Mouse (Mus musculus) liver, embryonic 12.5 days (tissue): ENCODE results near the gene Fam221b. TPM values are rescaled to one million over a fixed set of nuclear protein-coding genes. Genes with fewer than 3 reads are reported as not detected.
A peak's percentile ranks its signal among the peaks of the same experiment; 100 is the strongest.

Experiments
- ATAC-seq: fragments of 200-750 bp; cut with Nextera tagmentation; 2 replicates; pipeline ENCODE4 v1.8.0; 2017; ENCODE audit warnings: moderate number of reproducible peaks, mild to moderate bottlenecking, moderate library complexity
- H3K27ac ChIP-seq: fragments of 300-500 bp; sonication (generic); 2 replicates; pipeline ENCODE4 v1.5.1; 2016; ENCODE audit warnings: mild to moderate bottlenecking
- H3K27me3 ChIP-seq: fragments of 300-500 bp; sonication (generic); replicated peaks from 2 replicates; pipeline ENCODE4 v1.6.1; 2016; ENCODE audit warnings: mild to moderate bottlenecking, moderate library complexity
- H3K36me3 ChIP-seq: fragments of 300-500 bp; sonication (generic); 2 replicates; pipeline ENCODE4 v1.6.1; 2016; ENCODE audit warnings: mild to moderate bottlenecking, moderate library complexity
- H3K4me1 ChIP-seq: fragments of 300-500 bp; sonication (generic); 2 replicates; pipeline ENCODE4 v1.6.1; 2016
- H3K4me2 ChIP-seq: fragments of 300-500 bp; sonication (generic); 2 replicates; pipeline ENCODE4 v1.6.1; 2016; ENCODE audit warnings: mild to moderate bottlenecking, moderate library complexity
- H3K4me3 ChIP-seq: fragments of 300-500 bp; sonication (generic); 2 replicates; pipeline ENCODE4 v1.5.1; 2016; ENCODE audit warnings: mild to moderate bottlenecking, moderate library complexity
- H3K9ac ChIP-seq: fragments of 300-500 bp; sonication (generic); 2 replicates; pipeline ENCODE4 v1.6.1; 2016; ENCODE audit warnings: mild to moderate bottlenecking, moderate library complexity
- H3K9me3 ChIP-seq: fragments of 300-500 bp; sonication (generic); replicated peaks from 2 replicates; pipeline ENCODE4 v1.6.1; 2016; ENCODE audit warnings: mild to moderate bottlenecking, moderate library complexity
- WGBS: fragments of 180-500 bp; shearing (Covaris S2); methylation state at CpG from one replicate; pipeline ENCODE4 v1.1.7; 2016; ENCODE audit not compliant: insufficient replicate concordance; 5-methylcytosine and 5-hydroxymethylcytosine counted together
- polyA plus RNA-seq: library from polyadenylated mRNA; unstranded; fragments of >200 nt; fragmentation: Nextera tagmentation; extraction: Ambion mirVana; gene quantifications from 2 replicates; pipeline ENCODE4 v1.2.1, GENCODE M21; 2016

Gene Fam221b
- polyA plus RNA-seq, result 1.5 and 1.8 TPM in 2 replicates

- 2% methylated on average over 36 of the region's 41 CpGs for WGBS
Measured at GRCm38 (mm10) chr4:43668782-43669427, at the start of gene Fam221b, which contains the start of gene Tmem8b. TSS of gene Fam221b (minus strand) at chr4:43669145. TSS of gene Tmem8b (plus strand) at chr4:43668971.

GRCm38 (mm10) chr4:43713652-43714219 is 44.8 kb upstream of the Fam221b start:
- ATAC-seq, result no peak

More at GRCm38 (mm10) chr4:43668782-43669427, at the start of gene Fam221b, which contains the start of gene Tmem8b:
- Histone ChIP-seq H3K4me3 (peak within 1 kb of the TSS; percentile 77), H3K36me3 (no peaks in the 10 kb centered on the region), H3K27me3 (peaks cover 61% of the 10 kb centered on the region), H3K27ac (0 out of 2 replicates have a peak within 1 kb of the TSS, but pooled peaks have one; percentile 17), H3K4me2 (peak within 1 kb of the TSS; percentile 96), H3K4me1 (peaks cover 17% of the 10 kb centered on the region), H3K9me3 (no peaks in the 10 kb centered on the region), H3K9ac (peak within 1 kb of the TSS; percentile 87)
- ATAC-seq, result peak; percentile 95

GRCm38 (mm10) chr4:43711821-43712220 is 42.9 kb upstream of the Fam221b start:
- H3K27ac ChIP-seq, result no peak overlapping the region
- 1% methylated on average over 2 of the region's 2 CpGs for WGBS
- no peak overlapping the region for H3K9ac ChIP-seq
- no peaks in the 10 kb centered on the region for H3K4me1 ChIP-seq
- H3K4me3 ChIP-seq, result no peak overlapping the region
- H3K4me2 ChIP-seq, result no peak overlapping the region
- no peaks in the 10 kb centered on the region for H3K9me3 ChIP-seq
- no peaks in the 10 kb centered on the region for H3K36me3 ChIP-seq
- H3K27me3 ChIP-seq, result peaks cover 57% of the 10 kb centered on the region
- no peak for ATAC-seq

More at GRCm38 (mm10) chr4:43713652-43714219, 44.8 kb upstream of the Fam221b start:
- no peak overlapping the region for H3K27ac ChIP-seq
- no peaks in the 10 kb centered on the region for H3K9me3 ChIP-seq
- H3K4me1 ChIP-seq, result no peaks in the 10 kb centered on the region
- H3K27me3 ChIP-seq, result peaks cover 42% of the 10 kb centered on the region
- 37% methylated on average over 7 of the region's 7 CpGs for WGBS
- H3K4me2 ChIP-seq, result no peak overlapping the region
- H3K36me3 ChIP-seq, result no peaks in the 10 kb centered on the region
- H3K9ac ChIP-seq, result no peak overlapping the region
- H3K4me3 ChIP-seq, result no peak overlapping the region

GRCm38 (mm10) chr4:43709869-43710268 is 40.9 kb upstream of the Fam221b start, which contains the start of gene Olfr71:
TSS of gene Olfr71 (minus strand) at chr4:43710255.
- ATAC-seq, result no peak
- H3K9ac ChIP-seq, result no peak within 1 kb of the TSS
- H3K4me3 ChIP-seq, result no peak within 1 kb of the TSS
- peaks cover 62% of the 10 kb centered on the region for H3K27me3 ChIP-seq
- H3K36me3 ChIP-seq, result no peaks in the 10 kb centered on the region
- WGBS, result 62% methylated on average over 6 of the region's 6 CpGs
- H3K4me1 ChIP-seq, result no peaks in the 10 kb centered on the region
- no peak within 1 kb of the TSS for H3K27ac ChIP-seq
- no peak within 1 kb of the TSS for H3K4me2 ChIP-seq
- no peaks in the 10 kb centered on the region for H3K9me3 ChIP-seq

- Histone ChIP-seq H3K4me3 (no peak overlapping the region), H3K9ac (no peak overlapping the region), H3K27ac (no peak overlapping the region), H3K4me2 (no peak overlapping the region), H3K4me1 (no peaks in the 10 kb centered on the region), H3K36me3 (no peaks in the 10 kb centered on the region), H3K9me3 (no peaks in the 10 kb centered on the region), H3K27me3 (peaks cover 46% of the 10 kb centered on the region)
- no peak for ATAC-seq
- 76% methylated on average over 13 of the region's 13 CpGs for WGBS
Measured at GRCm38 (mm10) chr4:43705991-43706390, 37.0 kb upstream of the Fam221b start.

- 86% methylated on average over 8 of the region's 8 CpGs for WGBS
- H3K9ac ChIP-seq, result no peak overlapping the region
- no peak overlapping the region for H3K4me2 ChIP-seq
- H3K9me3 ChIP-seq, result no peaks in the 10 kb centered on the region
- ATAC-seq, result no peak
- no peak overlapping the region for H3K27ac ChIP-seq
- no peaks in the 10 kb centered on the region for H3K36me3 ChIP-seq
- H3K4me1 ChIP-seq, result no peaks in the 10 kb centered on the region
- peaks cover 30% of the 10 kb centered on the region for H3K27me3 ChIP-seq
- no peak overlapping the region for H3K4me3 ChIP-seq
Measured at GRCm38 (mm10) chr4:43703851-43704250, 34.9 kb upstream of the Fam221b start.

GRCm38 (mm10) chr4:43703439-43703838 is 34.5 kb upstream of the Fam221b start:
- no peak overlapping the region for H3K27ac ChIP-seq
- no peaks in the 10 kb centered on the region for H3K9me3 ChIP-seq
- H3K27me3 ChIP-seq, result peaks cover 27% of the 10 kb centered on the region
- ATAC-seq, result no peak
- H3K4me1 ChIP-seq, result no peaks in the 10 kb centered on the region
- H3K36me3 ChIP-seq, result no peaks in the 10 kb centered on the region
- H3K9ac ChIP-seq, result no peak overlapping the region
- H3K4me3 ChIP-seq, result no peak overlapping the region
- no peak overlapping the region for H3K4me2 ChIP-seq
- 53% methylated on average over 6 of the region's 6 CpGs for WGBS

GRCm38 (mm10) chr4:43700707-43701106 is 31.8 kb upstream of the Fam221b start, which contains the start of gene Olfr70:
TSS of gene Olfr70 (minus strand) at chr4:43700807.
- ATAC-seq, result no peak
- Histone ChIP-seq H3K9ac (no peak within 1 kb of the TSS), H3K27ac (no peak within 1 kb of the TSS), H3K9me3 (no peaks in the 10 kb centered on the region), H3K4me3 (no peak within 1 kb of the TSS), H3K36me3 (no peaks in the 10 kb centered on the region), H3K27me3 (peaks cover 10% of the 10 kb centered on the region; the same call in 1 of the 2 replicates), H3K4me2 (no peak within 1 kb of the TSS), H3K4me1 (peaks cover 2% of the 10 kb centered on the region)
- WGBS, result 67% methylated on average over 6 of the region's 6 CpGs

- no peak overlapping the region for H3K9ac ChIP-seq
- no peak for ATAC-seq
- 88% methylated on average over 13 of the region's 13 CpGs for WGBS
Measured at GRCm38 (mm10) chr4:43696561-43696960, 27.6 kb upstream of the Fam221b start.

GRCm38 (mm10) chr4:43695249-43695671 is 26.3 kb upstream of the Fam221b start:
- no peak overlapping the region for H3K9ac ChIP-seq
- no peaks in the 10 kb centered on the region for H3K9me3 ChIP-seq
- H3K36me3 ChIP-seq, result no peaks in the 10 kb centered on the region
- no peak overlapping the region for H3K4me3 ChIP-seq
- WGBS, result 28% methylated on average over 9 of the region's 9 CpGs
- no peak overlapping the region for H3K27ac ChIP-seq
- peaks cover 13% of the 10 kb centered on the region for H3K27me3 ChIP-seq
- peak; percentile 68; the same call in 1 of the 2 replicates for ATAC-seq
- H3K4me1 ChIP-seq, result peaks cover 37% of the 10 kb centered on the region
- no peak overlapping the region for H3K4me2 ChIP-seq

More at GRCm38 (mm10) chr4:43696561-43696960, 27.6 kb upstream of the Fam221b start:
- no peak overlapping the region for H3K4me3 ChIP-seq
- H3K4me1 ChIP-seq, result peaks cover 37% of the 10 kb centered on the region
- H3K27me3 ChIP-seq, result peaks cover 7% of the 10 kb centered on the region; the same call in 1 of the 2 replicates
- H3K4me2 ChIP-seq, result no peak overlapping the region
- no peak overlapping the region for H3K27ac ChIP-seq
- no peaks in the 10 kb centered on the region for H3K36me3 ChIP-seq
- no peaks in the 10 kb centered on the region for H3K9me3 ChIP-seq

GRCm38 (mm10) chr4:43694439-43695248 is 25.7 kb upstream of the Fam221b start:
- Histone ChIP-seq H3K27me3 (peaks cover 19% of the 10 kb centered on the region), H3K36me3 (no peaks in the 10 kb centered on the region), H3K4me2 (no peak overlapping the region), H3K4me3 (no peak overlapping the region), H3K9me3 (no peaks in the 10 kb centered on the region), H3K4me1 (peaks cover 37% of the 10 kb centered on the region), H3K27ac (no peak overlapping the region), H3K9ac (no peak overlapping the region)
- 32% methylated on average over 1 of the region's 1 CpGs for WGBS
- ATAC-seq, result peak; percentile 52
